Mouse (Mus musculus) megakaryocyte, embryonic 14.5 days (primary cell): ENCODE measurements at regions not wholly inside any gene's neighbourhood (a gene's known extent, or its start where the extent isn't known, plus 50 kb on each side); places are given as distances from the start of the nearest gene placed in this dataset.

Experiments
- H3K27me3 ChIP-seq: replicated peaks from 2 replicates; pipeline ENCODE3; 2012; ENCODE audit warnings: inconsistent platforms
- H3K36me3 ChIP-seq: replicated peaks from 2 replicates; pipeline ENCODE3; 2012; ENCODE audit warnings: low read length, inconsistent platforms, mixed read lengths
- H3K4me1 ChIP-seq: 2 replicates; pipeline ENCODE4 v1.6.1; 2012; ENCODE audit warnings: inconsistent platforms
- H3K4me3 ChIP-seq: replicated peaks from 2 replicates; pipeline ENCODE3; 2012; ENCODE audit warnings: moderate library complexity, mild to moderate bottlenecking, inconsistent platforms
- H3K9me3 ChIP-seq: 2 replicates; pipeline ENCODE4 v1.6.1; 2012; ENCODE audit warnings: inconsistent platforms
- FLI1 ChIP-seq: IDR thresholded peaks from 2 replicates; pipeline ENCODE4 v1.6.1; 2012; ENCODE audit warnings: low read length, inconsistent platforms, mixed read lengths
- GATA1 ChIP-seq: IDR thresholded peaks from 3 replicates; pipeline ENCODE4 v1.6.1; 2012; ENCODE audit warnings: mixed read lengths, low read length, inconsistent platforms, borderline replicate concordance

- H3K4me3 ChIP-seq: peak overlapping the region; percentile 90
- peaks cover 16% of the 10 kb centered on the region for H3K4me1 ChIP-seq
- H3K9me3 ChIP-seq: no peaks in the 10 kb centered on the region
- peaks cover 16% of the 10 kb centered on the region for H3K27me3 ChIP-seq
- no peak for TF ChIP-seq GATA1
- no peaks in the 10 kb centered on the region for H3K36me3 ChIP-seq
These were observed 138.3 kb upstream of the Slc24a2 start for GRCm38 (mm10) chr4:87368413-87369160.

- H3K9me3 ChIP-seq: no peaks in the 10 kb centered on the region
- TF ChIP-seq GATA1 (no peak), FLI1 (no peak)
- H3K4me3 ChIP-seq: peak overlapping the region; percentile 90
- peaks cover 14% of the 10 kb centered on the region for H3K27me3 ChIP-seq
- peaks cover 16% of the 10 kb centered on the region for H3K4me1 ChIP-seq
- no peaks in the 10 kb centered on the region for H3K36me3 ChIP-seq
These were observed 137.6 kb upstream of the Slc24a2 start for GRCm38 (mm10) chr4:87367732-87368412.

GRCm38 (mm10) chr4:87362201-87362600 is 131.9 kb upstream of the Slc24a2 start:
- H3K4me1 ChIP-seq: peaks cover 6% of the 10 kb centered on the region
- no peaks in the 10 kb centered on the region for H3K36me3 ChIP-seq
- no peak overlapping the region for H3K4me3 ChIP-seq
- TF ChIP-seq FLI1 (no peak), GATA1 (no peak)
- no peaks in the 10 kb centered on the region for H3K9me3 ChIP-seq
- peaks cover 2% of the 10 kb centered on the region for H3K27me3 ChIP-seq

GRCm38 (mm10) chr4:87359483-87359882 is 129.2 kb upstream of the Slc24a2 start:
- H3K36me3 ChIP-seq: no peaks in the 10 kb centered on the region
- TF ChIP-seq GATA1: no peak
- H3K4me1 ChIP-seq: peaks cover 6% of the 10 kb centered on the region
- H3K4me3 ChIP-seq: peak overlapping the region; percentile 81
- H3K9me3 ChIP-seq: no peaks in the 10 kb centered on the region
- no peaks in the 10 kb centered on the region for H3K27me3 ChIP-seq

GRCm38 (mm10) chr4:87359004-87359403 is 128.7 kb upstream of the Slc24a2 start:
- no peaks in the 10 kb centered on the region for H3K27me3 ChIP-seq
- H3K9me3 ChIP-seq: no peaks in the 10 kb centered on the region
- TF ChIP-seq FLI1 (no peak), GATA1 (no peak)
- no peak overlapping the region for H3K4me3 ChIP-seq
- H3K36me3 ChIP-seq: no peaks in the 10 kb centered on the region
- peaks cover 6% of the 10 kb centered on the region for H3K4me1 ChIP-seq

GRCm38 (mm10) chr4:87332968-87333367 is 102.7 kb upstream of the Slc24a2 start:
- Histone ChIP-seq H3K27me3 (no peaks in the 10 kb centered on the region), H3K4me1 (no peaks in the 10 kb centered on the region), H3K9me3 (no peaks in the 10 kb centered on the region), H3K4me3 (no peak overlapping the region), H3K36me3 (no peaks in the 10 kb centered on the region)
- TF ChIP-seq FLI1 (no peak), GATA1 (no peak)

- H3K4me3 ChIP-seq: no peak overlapping the region
These were observed 98.9 kb upstream of the Slc24a2 start for GRCm38 (mm10) chr4:87329136-87329535.

GRCm38 (mm10) chr4:87321726-87322349 is 91.6 kb upstream of the Slc24a2 start:
- no peak overlapping the region for H3K4me3 ChIP-seq
- no peaks in the 10 kb centered on the region for H3K36me3 ChIP-seq
- H3K27me3 ChIP-seq: no peaks in the 10 kb centered on the region
- no peak for TF ChIP-seq GATA1
- no peak for TF ChIP-seq FLI1
- no peaks in the 10 kb centered on the region for H3K9me3 ChIP-seq
- no peaks in the 10 kb centered on the region for H3K4me1 ChIP-seq

More at GRCm38 (mm10) chr4:87329136-87329535, 98.9 kb upstream of the Slc24a2 start:
- Histone ChIP-seq H3K9me3 (no peaks in the 10 kb centered on the region), H3K4me1 (no peaks in the 10 kb centered on the region), H3K36me3 (no peaks in the 10 kb centered on the region), H3K27me3 (no peaks in the 10 kb centered on the region)
- TF ChIP-seq GATA1: no peak
- TF ChIP-seq FLI1: no peak

- no peak overlapping the region for H3K4me3 ChIP-seq
- H3K36me3 ChIP-seq: no peaks in the 10 kb centered on the region
- no peaks in the 10 kb centered on the region for H3K9me3 ChIP-seq
- H3K27me3 ChIP-seq: no peaks in the 10 kb centered on the region
- H3K4me1 ChIP-seq: no peaks in the 10 kb centered on the region
- TF ChIP-seq FLI1 (no peak), GATA1 (no peak)
These were observed 67.9 kb upstream of the Slc24a2 start for GRCm38 (mm10) chr4:87298129-87298528.

- TF ChIP-seq FLI1 (no peak), GATA1 (no peak)
- H3K4me1 ChIP-seq: no peaks in the 10 kb centered on the region
- H3K9me3 ChIP-seq: no peaks in the 10 kb centered on the region
These were observed 64.3 kb upstream of the Slc24a2 start for GRCm38 (mm10) chr4:87294538-87294937.

More at GRCm38 (mm10) chr4:87294538-87294937, 64.3 kb upstream of the Slc24a2 start:
- H3K4me3 ChIP-seq: no peak overlapping the region
- H3K36me3 ChIP-seq: no peaks in the 10 kb centered on the region
- H3K27me3 ChIP-seq: no peaks in the 10 kb centered on the region
